Mouse (Mus musculus): ENCODE data around the gene Chst14. TPM values are rescaled to one million over a fixed set of nuclear protein-coding genes. Genes with fewer than 3 reads are reported as not detected.

The Chst14 gene
- total RNA-seq, 1 experiment from 2014 or later = 0.81 TPM

DNA sequence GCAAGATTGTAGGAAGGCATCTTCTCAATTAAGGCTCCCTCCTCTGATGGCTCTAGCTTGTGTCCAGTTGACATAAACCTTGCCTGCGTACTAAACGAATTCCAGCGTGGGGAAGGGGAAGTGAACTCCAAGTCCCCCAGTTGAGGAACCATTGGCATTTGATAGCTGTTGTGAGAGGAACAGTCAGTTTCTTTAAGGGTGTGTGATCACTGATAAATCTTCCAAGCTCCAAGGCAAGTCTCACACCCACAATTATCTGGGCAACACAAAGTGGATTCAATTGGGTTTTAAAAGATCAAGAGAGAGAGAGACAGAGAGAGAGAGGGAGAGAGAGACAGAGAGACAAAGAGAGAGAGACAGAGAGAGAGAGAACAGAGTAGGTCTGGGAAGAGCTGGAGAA is 23.4 kb downstream of the Chst14 start:
- ATAC-seq (ENCODE audit: extremely low read depth, insufficient number of reproducible peaks, low FRiP score, poor library complexity, severe bottlenecking) = no peak

DNA sequence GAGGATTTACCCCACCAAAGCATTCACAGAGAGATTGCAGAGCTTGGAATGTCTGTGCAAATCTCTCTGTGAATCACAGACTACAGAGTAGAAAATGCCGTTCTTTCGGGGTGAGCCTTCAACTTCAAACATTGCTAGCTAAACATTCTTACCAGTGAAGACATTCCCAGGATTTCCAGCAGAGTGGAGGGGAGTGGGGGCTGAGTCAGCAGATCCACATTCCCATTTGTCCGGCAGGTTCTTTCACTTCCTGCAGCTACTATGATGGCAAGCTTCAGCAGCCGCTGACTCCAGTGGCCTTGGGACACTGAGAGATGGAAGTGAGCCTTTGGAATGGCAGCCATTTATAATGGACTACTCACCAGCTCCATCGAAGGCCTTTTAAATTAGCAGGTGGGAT is 30.2 kb downstream of the Chst14 start:
- no peak for ATAC-seq (ENCODE audit: extremely low read depth, insufficient number of reproducible peaks, low FRiP score, poor library complexity, severe bottlenecking)

DNA sequence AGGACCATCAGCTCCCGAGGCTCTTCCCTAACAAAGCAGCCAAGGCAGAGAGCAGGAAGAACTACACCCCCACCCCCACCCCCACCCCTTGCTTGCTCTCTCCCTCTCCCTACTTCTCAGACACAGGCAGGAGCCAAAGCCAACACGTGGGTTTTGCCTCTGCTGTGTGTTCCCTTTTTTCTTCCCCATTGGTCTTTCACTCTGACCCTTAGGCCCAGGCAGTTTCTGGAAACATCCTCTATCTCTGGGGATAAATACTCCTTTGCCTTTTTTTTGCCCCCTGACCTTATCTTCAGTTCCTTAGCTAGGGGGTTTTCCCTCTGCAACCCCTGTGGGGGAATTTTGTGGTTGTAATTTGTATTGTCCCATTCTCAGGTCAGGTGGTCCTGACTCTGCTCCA is 33.3 kb downstream of the Chst14 start:
- ATAC-seq (ENCODE audit: extremely low read depth, insufficient number of reproducible peaks, low FRiP score, poor library complexity, severe bottlenecking) = no peak

DNA sequence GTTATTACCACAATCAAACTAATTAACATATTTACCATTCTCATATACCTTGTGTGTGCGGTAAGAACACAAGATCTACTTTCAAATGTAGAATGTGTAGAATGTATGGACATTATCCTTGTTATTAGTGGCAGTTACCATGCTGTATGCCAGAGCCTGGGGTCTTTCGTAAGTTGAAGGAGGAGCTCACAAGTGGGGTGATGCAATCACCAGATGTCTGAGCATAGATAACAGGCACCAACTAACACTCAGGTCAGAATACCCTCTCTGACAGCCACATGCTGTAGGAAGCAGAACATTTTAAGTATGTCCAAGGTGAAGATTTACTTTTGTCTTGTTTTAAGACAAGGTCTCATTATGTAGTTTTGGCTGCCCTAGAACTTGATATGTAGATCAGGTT is 34.1 kb downstream of the Chst14 start:
- ATAC-seq (ENCODE audit: extremely low read depth, insufficient number of reproducible peaks, low FRiP score, poor library complexity, severe bottlenecking) = no peak

DNA sequence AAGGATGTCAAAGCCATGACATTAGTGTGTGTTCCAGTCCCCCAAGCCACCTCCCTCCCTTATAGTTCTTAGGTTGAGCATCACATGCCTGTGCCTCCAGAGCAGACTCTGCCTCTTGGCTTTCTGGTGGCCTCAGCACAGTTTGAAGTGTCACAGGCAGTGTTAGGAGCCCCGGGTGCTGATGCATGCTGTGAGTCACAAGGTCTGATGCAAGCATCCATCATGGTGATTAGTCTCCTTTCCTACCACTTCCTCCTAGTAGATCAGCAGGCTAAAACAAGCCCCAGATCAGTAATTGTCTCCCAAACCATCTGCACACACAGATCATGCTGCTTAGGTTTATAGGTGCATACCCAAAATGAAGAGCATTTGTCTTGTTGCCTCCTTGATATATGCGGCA is 35.2 kb downstream of the Chst14 start:
- no peak for ATAC-seq (ENCODE audit: extremely low read depth, insufficient number of reproducible peaks, low FRiP score, poor library complexity, severe bottlenecking)

DNA sequence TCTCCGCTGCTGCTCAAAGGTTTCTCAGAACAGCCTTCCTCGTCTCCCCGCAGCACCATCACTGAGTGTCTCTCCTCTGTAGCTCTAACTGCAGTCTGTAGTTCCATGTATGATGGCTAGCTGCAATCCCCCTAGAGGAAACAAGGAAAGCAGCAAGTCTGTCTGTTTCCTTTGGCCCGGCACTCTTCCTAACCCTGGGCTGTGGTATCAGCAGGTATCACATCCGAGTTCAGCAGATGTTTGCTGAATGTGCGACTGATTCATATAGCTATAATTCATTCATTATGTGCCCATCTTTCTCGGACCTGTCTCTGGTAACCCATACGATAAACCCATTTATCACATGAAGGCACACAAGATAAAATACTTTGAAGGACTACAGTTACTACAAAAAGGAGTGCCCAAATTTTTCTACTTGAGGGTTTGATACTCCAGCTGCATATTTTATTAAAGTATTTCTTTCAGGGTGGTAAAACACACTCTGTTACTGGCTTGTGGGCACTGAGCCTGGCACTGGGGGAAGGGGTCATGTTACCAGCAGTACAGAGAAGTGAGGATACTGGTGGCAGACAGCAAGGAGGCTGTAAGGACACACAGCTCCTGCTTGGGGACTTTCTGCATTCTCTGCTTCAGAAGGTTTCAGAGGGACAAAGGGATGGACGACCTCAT is 36.8 kb downstream of the Chst14 start:
- no peak for ATAC-seq (ENCODE audit: extremely low read depth, insufficient number of reproducible peaks, low FRiP score, poor library complexity, severe bottlenecking)

DNA sequence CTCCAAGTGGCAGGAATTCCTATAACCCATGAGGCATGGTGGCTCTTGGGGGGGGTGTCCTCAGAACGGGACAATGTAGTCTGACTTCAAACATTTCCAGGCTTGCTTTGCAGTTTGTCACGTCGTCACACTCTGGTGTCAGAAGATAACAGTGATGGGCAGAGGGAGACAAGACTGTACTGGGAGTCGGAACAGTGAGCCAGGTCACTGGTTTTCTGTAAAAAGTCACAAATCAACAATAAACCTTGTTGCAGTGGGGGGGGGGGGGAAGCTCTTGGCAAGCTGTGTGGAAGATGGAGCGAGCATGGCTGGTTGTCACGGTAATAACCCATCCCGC is 37.3 kb downstream of the Chst14 start:
- ATAC-seq (ENCODE audit: extremely low read depth, insufficient number of reproducible peaks, low FRiP score, poor library complexity, severe bottlenecking) = no peak

DNA sequence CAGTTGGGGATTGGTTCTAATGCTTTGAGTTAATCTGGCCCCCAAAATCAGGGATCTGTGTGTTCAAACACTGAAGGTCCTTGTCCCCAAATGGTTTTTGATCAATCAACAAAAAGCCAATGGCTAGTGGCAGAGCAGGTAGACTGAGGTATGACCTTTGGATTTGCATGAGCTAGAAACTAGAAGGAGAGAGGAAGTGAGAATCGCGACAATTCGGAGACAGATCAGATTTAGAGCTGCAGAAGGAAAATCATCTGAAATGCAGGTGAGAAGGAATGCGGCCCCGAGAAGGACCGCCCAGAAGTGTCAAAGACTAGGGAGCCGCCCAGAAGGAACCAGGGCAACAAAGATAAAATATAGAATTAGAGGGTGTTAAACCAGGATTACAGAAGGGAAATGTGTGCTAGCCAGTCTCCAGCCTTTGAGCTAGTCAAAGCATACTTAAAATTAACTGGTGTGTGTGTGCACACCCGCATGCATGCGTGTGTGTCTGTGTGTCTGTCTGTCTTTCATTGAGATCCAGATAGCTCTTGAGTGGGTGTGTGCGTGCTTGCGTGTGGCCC is 43.4 kb downstream of the Chst14 start:
- no peak for ATAC-seq (ENCODE audit: extremely low read depth, insufficient number of reproducible peaks, low FRiP score, poor library complexity, severe bottlenecking)

DNA sequence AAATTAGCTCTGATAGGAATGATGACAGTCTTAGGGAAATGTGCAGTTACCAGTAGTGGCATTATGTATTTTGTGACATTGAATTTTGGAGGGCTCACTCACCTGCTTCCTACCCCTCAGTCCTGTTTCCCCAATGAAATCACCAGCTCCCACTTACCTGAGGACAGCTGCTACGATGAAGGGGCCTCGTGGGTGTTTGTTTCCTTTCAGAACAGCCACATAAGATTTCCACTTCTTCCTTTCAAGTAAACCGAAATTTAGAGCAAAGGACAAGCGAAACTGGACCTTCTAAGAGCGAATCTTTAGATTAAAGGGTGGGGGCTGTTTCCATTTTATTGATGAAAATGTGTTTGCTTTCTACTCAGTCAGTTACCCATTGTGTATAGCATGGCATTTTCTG is 45.8 kb downstream of the Chst14 start:
- ATAC-seq (ENCODE audit: extremely low read depth, insufficient number of reproducible peaks, low FRiP score, poor library complexity, severe bottlenecking) = no peak

DNA sequence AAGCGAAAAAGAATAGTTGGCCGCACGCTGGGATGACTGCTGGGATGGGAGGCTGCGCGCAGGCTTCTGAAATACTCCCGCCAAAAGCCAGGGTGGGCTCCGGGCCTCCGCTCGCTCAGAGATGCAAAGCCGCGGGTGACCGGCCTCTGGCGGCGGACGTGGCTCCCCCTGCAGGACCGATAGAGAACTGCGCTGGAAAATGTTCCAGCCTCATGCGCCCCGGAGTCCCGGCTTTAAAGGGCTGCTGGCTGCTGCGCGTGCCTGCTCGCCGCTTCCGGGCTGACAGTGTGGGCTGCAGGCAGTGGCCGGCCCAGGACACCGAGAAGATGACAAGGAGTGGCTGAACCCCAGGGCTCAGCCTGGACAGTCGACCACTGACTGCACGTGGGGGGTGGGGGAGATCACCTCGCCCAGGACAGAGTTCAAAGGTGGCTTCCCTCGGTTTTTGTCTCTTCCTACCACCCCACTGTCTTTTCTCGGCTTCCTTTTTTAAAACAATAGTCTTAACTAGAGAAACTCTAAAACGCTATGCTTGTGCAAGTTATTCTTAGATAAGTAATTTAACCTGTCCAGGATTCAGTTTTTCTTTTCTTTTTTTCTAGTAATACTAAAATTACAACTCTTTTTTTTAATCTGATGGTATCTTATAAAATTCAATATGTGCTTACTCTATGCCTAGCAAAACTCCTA is 46.5 kb downstream of the Chst14 start:
- ATAC-seq (ENCODE audit: extremely low read depth, insufficient number of reproducible peaks, low FRiP score, poor library complexity, severe bottlenecking) = peak; percentile 62

DNA sequence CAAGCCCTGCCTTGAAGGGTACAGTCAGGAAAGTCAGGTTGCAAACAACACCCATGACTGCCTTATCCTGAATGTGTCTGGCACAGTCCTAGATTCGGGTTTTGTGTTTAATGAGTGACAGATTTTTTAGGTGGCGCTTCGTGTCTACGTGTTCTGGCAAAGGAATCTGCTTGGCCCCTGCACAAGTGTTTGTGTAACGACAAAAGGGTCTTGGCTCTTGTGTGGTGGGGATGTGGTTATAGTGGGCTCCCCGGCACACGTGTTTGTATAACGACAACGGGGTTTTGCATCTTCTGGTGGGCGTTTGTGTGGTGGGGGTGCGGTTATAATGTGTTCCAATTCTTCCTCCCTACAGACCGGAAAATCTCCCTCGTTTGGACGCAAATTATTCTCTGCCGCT is 49.6 kb downstream of the Chst14 start:
- no peak; the same call in 1 of the 2 replicates for ATAC-seq (ENCODE audit: extremely low read depth, insufficient number of reproducible peaks, low FRiP score, poor library complexity, severe bottlenecking)

DNA sequence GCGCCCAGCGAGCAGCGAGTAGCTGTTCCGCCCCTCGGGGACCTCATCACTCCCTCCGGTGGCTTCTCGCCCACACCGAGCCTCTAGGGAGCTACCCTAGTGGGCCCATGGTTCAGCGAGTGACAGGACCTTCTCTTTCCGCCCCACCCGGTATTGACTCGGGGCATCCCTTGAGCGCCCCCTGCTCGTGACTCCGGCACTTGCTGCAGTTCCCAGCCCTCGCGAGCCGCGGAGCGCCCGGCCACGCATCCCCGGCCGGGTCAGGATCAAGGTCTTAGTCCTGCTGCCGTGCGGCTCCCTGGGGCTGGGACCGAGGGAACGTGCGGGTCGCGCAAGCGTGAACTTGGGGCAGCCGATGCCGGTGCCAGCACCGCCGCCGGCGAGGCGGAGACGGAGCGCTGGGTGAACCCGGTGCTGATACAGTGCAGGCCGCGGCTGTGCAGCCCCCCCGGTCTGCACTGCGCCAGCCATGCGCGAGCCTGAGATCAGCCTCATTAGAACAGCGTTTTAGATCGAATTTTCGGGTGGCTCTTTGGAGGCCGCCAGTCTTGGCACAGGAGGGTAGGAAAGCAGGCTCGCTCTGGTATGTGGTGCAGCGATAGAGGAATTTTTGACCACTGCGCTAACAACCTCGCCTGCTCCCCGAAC is 50.1 kb downstream of the Chst14 start:
- ATAC-seq (ENCODE audit: extremely low read depth, insufficient number of reproducible peaks, low FRiP score, poor library complexity, severe bottlenecking) = peak; percentile 92

DNA sequence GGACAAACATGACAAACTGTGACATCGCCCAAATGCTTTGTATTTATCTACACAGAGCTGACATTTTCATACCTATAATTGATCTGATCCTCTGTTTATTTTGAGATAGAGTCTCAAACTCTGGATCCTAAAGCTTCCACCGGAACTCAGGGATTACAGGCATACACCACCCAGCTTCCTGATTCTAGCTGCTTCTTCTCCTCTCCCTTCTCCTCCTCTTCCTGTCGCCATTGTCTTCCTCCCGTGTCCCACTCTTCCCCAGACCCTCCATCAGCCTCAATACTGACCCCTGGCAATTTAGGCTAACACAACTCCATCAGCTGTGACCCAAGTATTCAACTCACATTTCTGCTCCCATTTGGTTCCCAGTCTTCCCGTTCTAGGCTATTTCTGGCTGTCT is 50.6 kb downstream of the Chst14 start:
- ATAC-seq (ENCODE audit: extremely low read depth, insufficient number of reproducible peaks, low FRiP score, poor library complexity, severe bottlenecking) = no peak

DNA sequence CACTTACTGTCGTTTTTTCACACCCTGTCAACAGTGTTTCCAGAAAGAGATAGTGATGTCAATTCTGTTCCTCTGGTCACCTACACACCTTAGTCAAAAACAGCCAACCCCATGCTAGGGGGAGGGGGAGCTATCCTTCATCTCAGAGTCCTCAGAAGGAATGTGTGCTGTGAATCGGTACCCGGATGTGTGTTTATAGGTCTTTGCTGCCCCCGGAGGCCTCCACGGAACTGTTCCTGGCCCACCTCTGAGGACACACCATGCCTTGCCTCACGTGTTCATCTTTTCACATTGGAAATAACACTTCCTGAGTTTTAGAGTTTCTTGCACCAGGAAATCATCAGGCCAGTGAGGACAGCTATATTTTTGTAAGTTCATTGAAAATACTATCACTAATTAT is 51.8 kb downstream of the Chst14 start:
- no peak for ATAC-seq (ENCODE audit: extremely low read depth, insufficient number of reproducible peaks, low FRiP score, poor library complexity, severe bottlenecking)

Other genes starting within 250 kb of the Chst14 start
- 0.74 and 1.2 TPM in 2 replicates for gene Ankrd63, start 222.5 kb upstream of the Chst14 start, total RNA-seq (2017)
- gene Plcb2, start 198.1 kb upstream of the Chst14 start, total RNA-seq (2017) = 87.3 and 90.5 TPM in 2 replicates
- gene Inafm2, start 180.7 kb upstream of the Chst14 start, total RNA-seq (2017) = 19.8 and 20.9 TPM in 2 replicates
- not detected in 2 replicates for gene Ccdc9b, start 163.8 kb upstream of the Chst14 start, total RNA-seq (2017)
- gene Phgr1, start 153.7 kb upstream of the Chst14 start, total RNA-seq (2017) = not detected in 2 replicates
- gene Disp2, start 146.8 kb upstream of the Chst14 start, total RNA-seq (2017) = not detected in 2 replicates
- gene Knstrn, start 112.5 kb upstream of the Chst14 start, total RNA-seq (2017) = 10.7 and 13.2 TPM in 2 replicates
- gene Ivd, start 64.5 kb upstream of the Chst14 start, total RNA-seq (2017) = 36.6 and 47.0 TPM in 2 replicates
- gene Bahd1, start 26.1 kb upstream of the Chst14 start, total RNA-seq (2017) = 15.2 and 16.2 TPM in 2 replicates
- gene Ccdc32, start 102.9 kb downstream of the Chst14 start, total RNA-seq (2017) = 9.0 and 10.9 TPM in 2 replicates
- 5.9 and 7.4 TPM in 2 replicates for gene Rpusd2, start 108.3 kb downstream of the Chst14 start, total RNA-seq (2017)
- gene Knl1, start 120.6 kb downstream of the Chst14 start, total RNA-seq (2017) = 4.3 and 4.7 TPM in 2 replicates
- 1.4 and 4.2 TPM in 2 replicates for gene Rad51, start 186.3 kb downstream of the Chst14 start, total RNA-seq (2017)
- 19.0 and 21.6 TPM in 2 replicates for gene Rmdn3, start 230.5 kb downstream of the Chst14 start, total RNA-seq (2017)
- gene Gchfr, start 241.3 kb downstream of the Chst14 start, total RNA-seq (2017) = 0.70 TPM in 1 of 2 replicates, not detected in the other
- 0.98 and 1.0 TPM in 2 replicates for gene Gm14137, start 248.0 kb downstream of the Chst14 start, total RNA-seq (2017)